Mouse (Mus musculus): ENCODE measurements around the gene Ntmt1. TPM values are rescaled to one million over a fixed set of nuclear protein-coding genes. Genes with fewer than 3 reads are reported as not detected.
A peak's percentile ranks its signal among the peaks of the same experiment; 100 is the strongest.

Gene Ntmt1
- total RNA-seq (2014; rRNA removed; ENCODE audit: low replicate concordance), result 67.2 and 89.9 TPM in 2 replicates
- polyA plus RNA-seq (2015; fragmentation: Nextera tagmentation; extraction: Ambion mirVana), result 83.4 and 87.8 TPM in 2 replicates

GRCm38 (mm10) chr2:30807648-30808295 is at the start of gene Ntmt1:
Ntmt1 (plus strand) TSS chr2:30807826.
- no peaks in the 10 kb centered on the region for H3K27me3 ChIP-seq (ENCODE audit: control insufficient read depth, insufficient read depth, low read length)
- peaks cover 9% of the 10 kb centered on the region for H3K4me1 ChIP-seq (ENCODE audit: control insufficient read depth, insufficient read depth)
- 0 out of 2 replicates have a peak, but pooled peaks cover 8% of the 10 kb centered on the region for H3K36me3 ChIP-seq (replicated peaks; ENCODE audit: control insufficient read depth, insufficient read depth, low read length)
- 0 out of 2 replicates have a peak, but pooled peaks have one; percentile 54 for TF ChIP-seq EP300 (IDR thresholded peaks at IDR 0.05; ENCODE audit: low read depth)
- no peak for TF ChIP-seq CTCF (IDR thresholded peaks at IDR 0.05; ENCODE audit: low read depth)
- under 1% methylated on average over 40 of the region's 44 CpGs for WGBS
- ATAC-seq (ENCODE audit: insufficient read depth, low read depth) (peak; percentile 97), DNase-seq (ENCODE audit: low spot score) (peak; percentile 99)
- peak within 1 kb of the TSS; percentile 61 for H3K9ac ChIP-seq (replicated peaks; ENCODE audit: low read depth, low read length)
- H3K9me3 ChIP-seq (replicated peaks; ENCODE audit: control insufficient read depth, low read length), result no peaks in the 10 kb centered on the region
- peak within 1 kb of the TSS; percentile 88 for H3K27ac ChIP-seq (ENCODE audit: low read depth)
- H3K4me2 ChIP-seq (ENCODE audit: low read depth, low read length), result peak within 1 kb of the TSS; percentile 88
- H3K4me3 ChIP-seq (ENCODE audit: low read depth, low read length), result peak within 1 kb of the TSS; percentile 58

GRCm38 (mm10) chr2:30758341-30759087 is 49.1 kb upstream of the Ntmt1 start:
- no peak overlapping the region for H3K4me3 ChIP-seq (ENCODE audit: low read depth, low read length)
- peak; percentile 89 for TF ChIP-seq EP300 (IDR thresholded peaks at IDR 0.05; ENCODE audit: low read depth)
- TF ChIP-seq CTCF (IDR thresholded peaks at IDR 0.05; ENCODE audit: low read depth), result peak; percentile 56

GRCm38 (mm10) chr2:30759088-30759374 is 48.6 kb upstream of the Ntmt1 start:
- H3K27ac ChIP-seq (ENCODE audit: low read depth), result peak overlapping the region; percentile 87
- 64% methylated on average over 4 of the region's 4 CpGs for WGBS
- 0 out of 2 replicates have a peak, but pooled peaks cover 6% of the 10 kb centered on the region for H3K9me3 ChIP-seq (replicated peaks; ENCODE audit: control insufficient read depth, low read length)
- no peak for ATAC-seq (ENCODE audit: insufficient read depth, low read depth)
- no peak overlapping the region for H3K4me2 ChIP-seq (ENCODE audit: low read depth, low read length)
- no peak for DNase-seq (ENCODE audit: low spot score)
- no peak for TF ChIP-seq EP300 (IDR thresholded peaks at IDR 0.05; ENCODE audit: low read depth)
- no peaks in the 10 kb centered on the region for H3K27me3 ChIP-seq (ENCODE audit: control insufficient read depth, insufficient read depth, low read length)
- peaks cover 27% of the 10 kb centered on the region for H3K4me1 ChIP-seq (ENCODE audit: control insufficient read depth, insufficient read depth)
- no peak overlapping the region for H3K4me3 ChIP-seq (ENCODE audit: low read depth, low read length)
- H3K36me3 ChIP-seq (replicated peaks; ENCODE audit: control insufficient read depth, insufficient read depth, low read length), result no peaks in the 10 kb centered on the region
- no peak overlapping the region for H3K9ac ChIP-seq (replicated peaks; ENCODE audit: low read depth, low read length)

More at GRCm38 (mm10) chr2:30758341-30759087, 49.1 kb upstream of the Ntmt1 start:
- peaks cover 27% of the 10 kb centered on the region for H3K4me1 ChIP-seq (ENCODE audit: control insufficient read depth, insufficient read depth)
- no peaks in the 10 kb centered on the region for H3K27me3 ChIP-seq (ENCODE audit: control insufficient read depth, insufficient read depth, low read length)
- WGBS, result 3% methylated on average over 17 of the region's 17 CpGs
- H3K9me3 ChIP-seq (replicated peaks; ENCODE audit: control insufficient read depth, low read length), result 0 out of 2 replicates have a peak, but pooled peaks cover 6% of the 10 kb centered on the region
- H3K9ac ChIP-seq (replicated peaks; ENCODE audit: low read depth, low read length), result no peak overlapping the region
- no peaks in the 10 kb centered on the region for H3K36me3 ChIP-seq (replicated peaks; ENCODE audit: control insufficient read depth, insufficient read depth, low read length)
- ATAC-seq (ENCODE audit: insufficient read depth, low read depth) (peak; percentile 91), DNase-seq (ENCODE audit: low spot score) (peak; percentile 96)
- no peak overlapping the region for H3K4me2 ChIP-seq (ENCODE audit: low read depth, low read length)
- H3K27ac ChIP-seq (ENCODE audit: low read depth), result peak overlapping the region; percentile 87

- Histone ChIP-seq H3K36me3 (replicated peaks; ENCODE audit: control insufficient read depth, insufficient read depth, low read length) (no peaks in the 10 kb centered on the region), H3K27me3 (ENCODE audit: control insufficient read depth, insufficient read depth, low read length) (no peaks in the 10 kb centered on the region), H3K4me3 (ENCODE audit: low read depth, low read length) (no peak overlapping the region), H3K4me1 (ENCODE audit: control insufficient read depth, insufficient read depth) (peaks cover 27% of the 10 kb centered on the region), H3K27ac (ENCODE audit: low read depth) (peak overlapping the region; percentile 87), H3K9ac (replicated peaks; ENCODE audit: low read depth, low read length) (no peak overlapping the region), H3K4me2 (ENCODE audit: low read depth, low read length) (no peak overlapping the region), H3K9me3 (replicated peaks; ENCODE audit: control insufficient read depth, low read length) (0 out of 2 replicates have a peak, but pooled peaks cover 6% of the 10 kb centered on the region)
- TF ChIP-seq CTCF (IDR thresholded peaks at IDR 0.05; ENCODE audit: low read depth) (no peak), EP300 (IDR thresholded peaks at IDR 0.05; ENCODE audit: low read depth) (no peak)
- no peak for ATAC-seq (ENCODE audit: insufficient read depth, low read depth)
- no peak for DNase-seq (ENCODE audit: low spot score)
- WGBS, result 84% methylated on average over 4 of the region's 4 CpGs
Observed at GRCm38 (mm10) chr2:30759442-30759841, 48.2 kb upstream of the Ntmt1 start.

- DNase-seq (ENCODE audit: low spot score) (no peak), ATAC-seq (ENCODE audit: insufficient read depth, low read depth) (no peak)
- H3K9me3 ChIP-seq (replicated peaks; ENCODE audit: control insufficient read depth, low read length), result 0 out of 2 replicates have a peak, but pooled peaks cover 6% of the 10 kb centered on the region
- H3K9ac ChIP-seq (replicated peaks; ENCODE audit: low read depth, low read length), result no peak overlapping the region
- TF ChIP-seq EP300 (IDR thresholded peaks at IDR 0.05; ENCODE audit: low read depth) (no peak), CTCF (IDR thresholded peaks at IDR 0.05; ENCODE audit: low read depth) (no peak)
- WGBS, result 77% methylated on average over 10 of the region's 10 CpGs
- no peak overlapping the region for H3K27ac ChIP-seq (ENCODE audit: low read depth)
- no peak overlapping the region for H3K4me2 ChIP-seq (ENCODE audit: low read depth, low read length)
- no peaks in the 10 kb centered on the region for H3K36me3 ChIP-seq (replicated peaks; ENCODE audit: control insufficient read depth, insufficient read depth, low read length)
- H3K4me3 ChIP-seq (ENCODE audit: low read depth, low read length), result no peak overlapping the region
- peaks cover 27% of the 10 kb centered on the region for H3K4me1 ChIP-seq (ENCODE audit: control insufficient read depth, insufficient read depth)
- no peaks in the 10 kb centered on the region for H3K27me3 ChIP-seq (ENCODE audit: control insufficient read depth, insufficient read depth, low read length)
Observed at GRCm38 (mm10) chr2:30759858-30760547, 47.6 kb upstream of the Ntmt1 start.

Data from heart, postnatal 0 days (tissue).